Mouse (Mus musculus) heart, embryonic 10.5 days (tissue): ENCODE measurements around the gene Tle1. TPM values are rescaled to one million over a fixed set of nuclear protein-coding genes. Genes with fewer than 3 reads are reported as not detected.

Source experiments
- DNase-seq: peaks from one replicate; pipeline ENCODE4 v3.0.0-alpha.2; 2017; ENCODE audit warnings: low spot score
- H3K27ac ChIP-seq: fragments of 300-500 bp; sonication (generic); 2 replicates; pipeline ENCODE4 v1.5.1; 2016; ENCODE audit warnings: mild to moderate bottlenecking
- H3K27me3 ChIP-seq: fragments of 300-500 bp; sonication (generic); 2 replicates; pipeline ENCODE4 v1.6.1; 2016; ENCODE audit warnings: mild to moderate bottlenecking; ENCODE audit not compliant: poor library complexity, insufficient read depth, severe bottlenecking
- H3K36me3 ChIP-seq: fragments of 300-500 bp; sonication (generic); 2 replicates; pipeline ENCODE4 v1.6.1; 2016; ENCODE audit warnings: mild to moderate bottlenecking, moderate library complexity
- H3K4me1 ChIP-seq: fragments of 300-500 bp; sonication (generic); 2 replicates; pipeline ENCODE4 v1.6.1; 2016; ENCODE audit warnings: mild to moderate bottlenecking
- H3K4me3 ChIP-seq: fragments of 300-500 bp; sonication (generic); 2 replicates; pipeline ENCODE4 v1.5.1; 2016; ENCODE audit warnings: mild to moderate bottlenecking, moderate library complexity
- H3K9me3 ChIP-seq: fragments of 300-500 bp; sonication (generic); 2 replicates; pipeline ENCODE4 v1.6.1; 2016; ENCODE audit warnings: mild to moderate bottlenecking, moderate library complexity
- WGBS: fragments of 180-500 bp; shearing (Covaris S2); methylation state at CpG from one replicate; pipeline ENCODE4 v1.1.7; 2016; 5-methylcytosine and 5-hydroxymethylcytosine counted together
- polyA plus RNA-seq: library from polyadenylated mRNA; unstranded; fragments of >200 nt; fragmentation: Nextera tagmentation; extraction: Ambion mirVana; gene quantifications from 2 replicates; pipeline ENCODE4 v1.2.1, GENCODE M21; 2016

The Tle1 gene
- polyA plus RNA-seq, 1 experiment from 2014 or later: 19.1 TPM

- no peak for DNase-seq
- Histone ChIP-seq H3K36me3 (0 out of 2 replicates have a peak, but pooled peaks cover 4% of the 10 kb centered on the region), H3K27me3 (no peaks in the 10 kb centered on the region), H3K9me3 (no peaks in the 10 kb centered on the region), H3K4me3 (no peak overlapping the region), H3K4me1 (no peaks in the 10 kb centered on the region), H3K27ac (no peak overlapping the region)
These were observed 96.5 kb downstream of the Tle1 start for GRCm38 (mm10) chr4:72104186-72104585.

DNA sequence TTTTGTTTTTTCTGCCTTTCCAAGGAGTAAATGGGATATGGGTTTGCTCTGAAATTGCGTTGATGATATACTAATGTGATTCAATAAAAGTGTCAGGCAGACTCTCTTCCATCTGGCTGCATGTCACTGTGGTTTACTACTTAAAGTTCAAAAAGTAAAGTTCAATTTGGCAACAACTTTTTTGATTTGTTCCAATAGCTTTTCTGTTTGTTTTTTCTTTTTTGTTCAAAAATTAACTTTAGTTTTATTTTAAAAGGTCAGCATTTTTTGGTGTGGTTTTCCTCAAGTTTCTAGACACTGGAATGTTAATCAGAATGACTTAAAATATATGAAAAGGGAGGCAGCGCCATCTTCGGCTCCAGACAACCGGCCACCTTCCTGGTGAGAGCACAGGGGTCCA lies 112.9 kb downstream of the Tle1 start:
- Histone ChIP-seq H3K9me3 (no peaks in the 10 kb centered on the region), H3K4me1 (no peaks in the 10 kb centered on the region), H3K4me3 (no peak overlapping the region), H3K27ac (no peak overlapping the region), H3K27me3 (no peaks in the 10 kb centered on the region), H3K36me3 (no peaks in the 10 kb centered on the region)
- no peak for DNase-seq
- 86% methylated on average over 4 of the region's 4 CpGs for WGBS

DNA sequence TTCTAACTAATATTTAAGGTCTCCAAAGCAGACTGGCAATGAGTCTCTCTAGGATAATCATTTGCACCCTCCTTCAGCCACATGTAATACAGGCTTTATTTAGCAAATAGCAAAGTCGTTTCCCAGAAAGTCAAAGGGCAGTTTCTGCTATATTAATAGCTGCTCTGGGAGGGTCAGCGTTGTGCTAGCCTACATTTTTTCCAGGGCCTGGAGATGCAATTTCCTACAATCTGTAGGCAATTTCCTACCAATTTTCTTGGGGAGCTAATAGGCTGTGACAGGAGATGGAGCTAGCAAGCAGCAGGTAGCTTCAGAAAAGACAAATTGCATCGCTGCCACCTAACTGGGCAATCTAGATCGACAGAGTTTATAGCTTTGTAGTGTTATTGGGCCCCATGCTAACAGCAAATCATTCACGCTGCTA lies 131.6 kb downstream of the Tle1 start:
- no peak overlapping the region for H3K4me3 ChIP-seq
- H3K27me3 ChIP-seq: no peaks in the 10 kb centered on the region
- DNase-seq: no peak
- no peaks in the 10 kb centered on the region for H3K36me3 ChIP-seq
- 63% methylated on average over 5 of the region's 5 CpGs for WGBS
- no peaks in the 10 kb centered on the region for H3K9me3 ChIP-seq
- H3K4me1 ChIP-seq: no peaks in the 10 kb centered on the region
- no peak overlapping the region for H3K27ac ChIP-seq

GRCm38 (mm10) chr4:72067937-72068336 lies 132.8 kb downstream of the Tle1 start:
- Histone ChIP-seq H3K9me3 (no peaks in the 10 kb centered on the region), H3K4me1 (no peaks in the 10 kb centered on the region), H3K27ac (no peak overlapping the region), H3K36me3 (no peaks in the 10 kb centered on the region), H3K27me3 (no peaks in the 10 kb centered on the region), H3K4me3 (no peak overlapping the region)
- DNase-seq: no peak
- 77% methylated on average over 3 of the region's 3 CpGs for WGBS
